Mouse (Mus musculus): Measurements from ENCODE around the gene Celsr3.

Celsr3 gene

DNA sequence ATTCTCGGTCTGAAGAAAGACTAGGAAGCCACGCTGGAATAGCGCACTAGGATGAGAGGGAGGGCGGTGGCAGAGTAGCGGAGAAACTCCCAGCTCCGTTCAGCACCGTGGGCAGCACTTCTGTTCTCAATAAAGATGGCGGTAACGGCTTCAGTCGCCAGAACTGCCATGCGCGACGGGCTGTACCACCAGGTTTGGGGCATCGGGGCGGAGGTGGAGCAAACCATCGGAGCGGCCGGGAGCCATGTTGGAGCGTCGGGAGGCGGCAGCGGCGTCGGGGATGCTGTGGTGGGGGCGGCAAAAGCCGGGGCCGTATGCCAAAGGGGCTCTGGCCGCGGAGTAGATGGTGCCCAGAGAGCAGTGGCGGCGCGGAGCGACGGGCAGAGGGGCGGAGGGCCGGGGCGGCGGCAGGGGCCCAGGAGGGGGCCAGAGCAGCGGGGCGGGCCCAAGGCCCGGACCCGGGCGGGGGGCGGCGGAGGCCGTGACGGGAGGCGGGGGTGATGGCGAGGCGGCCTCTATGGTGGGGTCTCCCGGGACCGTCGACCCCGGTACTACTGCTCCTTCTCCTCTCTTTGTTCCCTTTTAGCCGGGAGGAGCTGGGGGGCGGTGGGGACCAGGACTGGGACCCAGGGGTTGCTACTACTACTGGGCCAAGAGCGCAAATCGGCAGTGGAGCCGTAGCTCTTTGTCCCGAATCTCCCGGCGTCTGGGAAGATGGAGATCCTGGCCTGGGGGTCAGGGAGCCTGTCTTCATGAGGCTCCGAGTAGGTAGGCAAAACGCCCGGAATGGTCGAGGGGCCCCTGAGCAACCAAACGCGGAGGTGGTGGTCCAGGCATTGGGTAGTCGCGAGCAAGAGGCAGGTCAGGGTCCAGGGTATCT, at the start of gene Celsr3:
Gene Celsr3, plus strand, starts transcription at position 501 of the 880 bp plus-strand sequence.
- peak; percentile 95 to 96 for DNase-seq

DNA sequence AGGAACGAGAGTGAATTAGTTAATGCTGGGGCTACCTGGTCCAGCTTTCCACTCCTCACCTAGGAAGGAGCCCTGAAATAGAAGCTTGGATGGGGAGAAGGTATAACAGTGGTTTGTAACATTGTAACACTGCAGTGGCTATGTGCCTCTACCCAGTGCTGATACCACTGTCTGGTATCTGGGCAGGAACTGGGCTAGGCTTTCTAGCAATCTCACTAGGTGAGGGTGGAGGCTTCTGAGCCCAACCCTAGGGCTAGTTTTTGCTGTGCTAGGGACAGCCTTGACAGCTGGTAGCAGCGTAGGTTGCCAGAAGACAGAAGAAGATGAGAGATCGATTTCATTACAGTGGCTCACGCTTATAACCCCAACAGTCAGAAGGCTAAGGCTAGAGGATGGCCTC, 49.5 kb upstream of the Celsr3 start:
- no peak for DNase-seq

DNA sequence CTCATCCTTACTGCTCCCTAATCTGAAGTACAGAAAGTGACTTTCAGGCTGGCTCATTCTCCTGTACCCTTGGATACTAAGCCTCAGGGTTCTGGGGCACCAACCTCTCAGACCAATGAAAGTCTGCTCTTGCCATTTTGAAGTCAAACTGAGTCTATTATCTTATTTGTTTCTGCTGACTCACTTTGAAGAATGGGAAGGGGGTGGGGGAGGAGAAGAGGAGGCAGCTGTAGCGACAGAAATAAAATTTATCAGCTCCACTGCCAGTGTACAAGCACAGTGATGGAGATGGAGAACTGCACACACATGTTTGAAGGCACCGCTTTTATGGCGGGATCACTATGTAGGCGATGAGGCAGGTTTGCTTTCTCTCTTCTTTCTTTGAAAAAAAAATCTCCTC, 48.8 kb upstream of the Celsr3 start:
- DNase-seq = no peak

- no peak for DNase-seq
Observed at GRCm38 (mm10) chr9:108780959-108781358, 45.2 kb upstream of the Celsr3 start.

DNA sequence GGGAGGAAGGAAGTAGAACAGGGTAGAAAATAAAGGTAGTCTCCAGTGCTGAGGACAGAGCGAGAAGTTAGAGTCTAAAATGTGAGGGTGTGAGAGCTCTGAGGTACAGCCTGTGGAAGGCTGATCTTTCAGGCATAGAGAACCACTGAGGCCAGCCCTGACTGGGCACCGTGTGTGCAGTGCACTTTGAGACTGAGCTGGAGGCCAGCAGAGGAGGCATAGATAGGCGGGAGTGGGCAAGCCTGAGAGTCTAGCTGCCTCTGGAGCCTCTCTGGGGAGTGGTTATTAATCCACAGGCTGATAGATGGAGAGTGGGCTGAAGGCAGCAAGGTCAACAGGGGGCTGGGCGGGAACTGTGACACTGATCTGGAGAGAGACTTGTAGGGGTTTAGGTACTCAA, 44.2 kb upstream of the Celsr3 start:
- DNase-seq = no peak

- DNase-seq = peak; percentile 44 to 65
Observed at GRCm38 (mm10) chr9:108782836-108783547, 43.1 kb upstream of the Celsr3 start.

DNA sequence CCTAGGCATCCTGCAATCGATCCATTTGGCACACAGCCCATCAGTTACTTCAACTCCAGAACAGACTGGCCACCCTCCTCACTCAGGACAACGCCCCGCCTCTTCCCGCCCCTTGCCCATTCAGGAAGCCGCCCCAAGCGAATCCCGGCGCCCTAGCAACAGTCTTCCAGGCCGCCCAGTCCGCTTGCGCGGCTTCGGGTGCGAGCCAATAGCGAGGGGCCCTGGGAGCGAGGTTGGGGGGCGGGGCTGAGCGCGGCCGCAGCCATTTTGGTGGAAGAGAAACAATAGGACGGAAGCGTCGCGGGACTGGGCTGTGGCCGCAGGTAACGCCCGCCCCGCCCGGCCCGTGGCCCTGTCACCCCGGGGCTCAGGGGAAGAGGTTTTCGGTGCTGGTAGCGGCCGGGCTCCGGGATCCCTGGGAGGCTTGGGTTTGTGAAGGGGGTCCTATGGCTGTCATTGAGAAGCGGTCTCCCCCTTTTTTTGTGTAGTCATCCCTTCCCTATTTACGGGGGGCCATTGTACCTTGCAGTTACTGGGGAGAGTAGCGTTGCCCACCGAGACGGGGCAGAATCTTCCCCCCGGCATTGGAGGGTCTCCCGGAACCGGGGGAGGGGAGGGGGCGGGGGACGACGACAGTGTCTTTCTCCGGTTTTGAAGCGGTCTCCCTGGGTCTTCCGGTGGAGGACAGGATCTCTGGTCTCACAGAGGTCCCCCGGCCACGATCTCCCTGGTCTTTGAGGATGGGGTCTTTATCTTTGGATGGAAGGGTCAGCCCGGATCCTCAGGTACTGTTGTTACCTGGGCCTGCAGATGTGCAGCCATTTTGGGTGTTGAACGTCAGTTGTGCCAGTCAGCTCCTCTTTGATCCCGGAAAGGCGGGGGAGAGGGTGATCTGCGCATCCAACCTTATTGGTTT, 42.3 kb upstream of the Celsr3 start, which contains the start of gene Ip6k2:
Gene Ip6k2, plus strand, starts transcription at position 249 of the 916 bp plus-strand sequence.
- peak; percentile 98 to 99 for DNase-seq

DNA sequence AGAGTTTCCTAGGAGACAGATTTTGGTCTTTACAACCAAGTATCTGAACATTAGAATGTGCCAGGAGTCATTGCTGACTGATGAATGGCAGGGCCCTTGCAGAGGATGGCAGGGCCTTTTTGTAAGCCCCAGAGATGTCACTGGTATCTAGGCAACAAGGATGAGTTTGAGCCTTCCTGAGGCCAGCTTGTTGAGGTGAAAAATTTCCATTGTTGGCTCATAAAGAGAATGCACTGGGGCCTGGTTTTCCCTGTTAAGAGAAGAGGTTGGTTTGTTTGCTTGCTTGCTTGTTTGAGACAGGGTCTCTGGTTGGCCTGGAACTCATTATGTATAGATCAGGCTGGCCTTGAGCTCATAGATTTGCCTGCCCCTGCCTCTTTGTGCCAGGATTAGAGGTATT, 40.7 kb upstream of the Celsr3 start:
- DNase-seq = no peak

- no peak for DNase-seq
Observed at GRCm38 (mm10) chr9:108786494-108786893, 39.6 kb upstream of the Celsr3 start.

DNA sequence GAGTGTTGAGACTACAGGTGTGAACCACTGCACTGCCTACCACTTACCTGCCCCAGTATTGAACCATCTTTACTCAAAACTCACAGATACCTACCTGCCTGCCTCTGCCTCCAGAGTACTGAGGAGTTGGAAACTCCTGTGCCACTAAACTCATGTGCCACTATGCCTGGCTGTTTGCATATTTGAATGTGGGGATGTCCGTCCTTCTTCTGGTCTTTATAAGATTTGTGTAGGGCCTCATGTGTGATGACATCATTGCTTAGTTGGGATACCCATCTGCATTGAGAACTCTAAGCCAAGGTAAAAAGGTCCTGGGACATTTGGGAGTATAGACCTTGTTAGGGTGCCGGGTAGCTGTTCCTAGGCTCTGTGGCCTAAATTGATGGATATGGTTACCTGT, 39.0 kb upstream of the Celsr3 start:
- no peak for DNase-seq

- no peak for DNase-seq
Observed at GRCm38 (mm10) chr9:108788713-108789112, 37.4 kb upstream of the Celsr3 start.

DNA sequence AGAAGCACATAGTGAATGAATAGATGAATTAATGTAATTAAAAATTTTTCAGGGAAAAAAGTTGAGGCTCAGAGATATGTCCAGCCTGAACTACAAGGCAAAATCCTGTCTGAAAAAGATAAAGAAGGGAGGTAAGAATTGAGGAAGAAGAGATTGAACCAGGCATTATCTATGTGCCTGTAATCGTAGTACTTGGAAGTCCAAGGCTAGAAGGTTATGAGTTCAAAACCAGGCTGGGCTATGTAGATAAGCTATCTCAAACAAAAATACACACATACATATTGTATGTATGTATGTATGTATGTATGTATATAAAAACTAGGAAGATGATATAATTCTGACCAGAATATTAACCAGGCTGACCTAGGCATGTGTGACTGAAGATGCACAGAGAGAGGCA, 33.8 kb upstream of the Celsr3 start:
- DNase-seq = no peak

DNA sequence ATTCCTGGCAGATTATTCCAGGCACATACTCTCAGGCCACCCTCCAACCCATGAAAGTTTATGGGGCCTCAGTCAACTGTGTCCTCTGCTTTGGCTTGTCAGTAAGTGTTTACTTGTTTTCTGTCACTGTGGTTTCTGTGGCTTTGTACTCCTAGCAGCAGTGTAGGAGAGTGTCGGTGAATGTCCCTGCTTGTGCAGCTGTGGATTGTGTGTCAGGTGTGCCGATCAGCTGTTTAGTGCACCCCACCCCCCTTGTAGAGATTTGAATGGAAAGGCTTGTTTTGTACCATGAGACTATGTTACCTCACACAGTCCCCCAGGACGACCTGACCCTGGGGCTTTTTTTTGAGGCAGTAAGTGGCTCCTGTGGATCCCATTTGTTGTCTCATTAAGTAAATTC, 33.4 kb upstream of the Celsr3 start:
- no peak for DNase-seq

- DNase-seq = no peak
Observed at GRCm38 (mm10) chr9:108795281-108795680, 30.8 kb upstream of the Celsr3 start.

GRCm38 (mm10) chr9:108795762-108796161, 30.4 kb upstream of the Celsr3 start:
- DNase-seq = peak in 1 of 2 experiments; percentile 37

- no peak for DNase-seq
Observed at GRCm38 (mm10) chr9:108796351-108796981, 29.7 kb upstream of the Celsr3 start.

DNA sequence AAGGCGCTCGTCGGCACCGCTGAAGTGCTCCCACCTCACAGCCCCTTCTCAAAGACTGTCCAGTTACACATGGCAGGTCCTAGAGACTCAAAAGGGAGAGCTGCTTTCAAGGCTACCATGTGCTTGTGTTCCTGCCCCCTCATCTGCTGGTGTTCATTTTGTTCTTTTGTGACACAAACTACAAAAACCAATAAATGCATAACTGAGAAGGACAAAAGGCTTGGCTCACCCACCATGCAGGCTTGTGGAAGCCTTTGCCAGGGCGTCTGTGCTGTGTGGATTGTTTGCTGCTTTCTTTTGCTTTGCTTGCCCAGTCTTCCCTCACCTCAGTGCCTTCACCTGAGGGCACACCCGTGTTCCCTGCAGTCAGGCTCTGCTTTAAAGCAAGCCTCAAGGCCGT, 28.6 kb upstream of the Celsr3 start:
- no peak for DNase-seq

DNA sequence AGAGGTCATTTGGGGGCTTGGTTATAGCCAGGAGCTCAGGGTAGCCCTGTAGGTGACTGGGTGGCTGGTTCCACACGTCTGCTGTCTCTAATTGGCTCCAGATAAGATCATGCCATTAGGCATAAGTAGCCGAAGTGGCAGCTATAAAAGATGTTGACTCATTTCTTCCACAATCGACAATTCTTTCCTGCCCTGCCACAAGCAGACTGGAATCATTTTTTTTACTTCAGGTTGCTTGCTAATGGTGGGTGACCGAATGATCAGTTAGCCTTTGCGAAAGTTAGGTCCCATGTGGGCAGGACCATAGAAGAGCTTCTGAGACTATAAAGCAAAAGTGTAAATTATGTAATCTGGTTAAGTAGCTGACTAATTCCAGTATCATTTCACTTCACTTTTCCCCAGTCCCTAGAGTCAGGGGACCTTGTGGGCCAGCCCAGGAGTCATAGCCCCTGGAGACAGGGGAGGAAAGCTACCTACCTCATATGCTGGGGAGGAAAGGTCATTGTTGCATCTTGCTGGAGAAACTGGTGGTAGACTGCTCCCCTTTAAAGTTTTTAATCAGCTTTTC, 27.5 kb upstream of the Celsr3 start:
- DNase-seq = no peak

DNA sequence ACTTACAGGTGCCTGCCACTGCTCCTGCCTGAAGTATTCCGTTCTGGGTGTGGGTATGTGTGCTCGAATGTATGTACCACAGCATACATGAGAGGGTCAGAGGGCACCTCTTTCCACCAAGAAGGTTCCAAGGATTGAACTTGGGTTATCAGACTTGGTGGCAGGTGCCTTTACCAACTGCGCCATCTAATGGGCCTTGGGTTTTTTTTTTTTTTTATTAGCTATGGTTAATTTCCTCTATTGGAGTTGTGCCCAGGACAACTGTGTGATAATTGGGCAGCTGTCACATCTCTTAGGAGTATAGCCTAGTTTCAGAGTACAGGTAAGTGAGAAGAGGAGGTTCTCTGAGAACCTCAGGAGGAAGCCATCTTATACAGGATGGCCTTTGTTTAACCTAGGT, 26.6 kb upstream of the Celsr3 start:
- peak in 1 of 2 experiments; percentile 38 for DNase-seq

DNA sequence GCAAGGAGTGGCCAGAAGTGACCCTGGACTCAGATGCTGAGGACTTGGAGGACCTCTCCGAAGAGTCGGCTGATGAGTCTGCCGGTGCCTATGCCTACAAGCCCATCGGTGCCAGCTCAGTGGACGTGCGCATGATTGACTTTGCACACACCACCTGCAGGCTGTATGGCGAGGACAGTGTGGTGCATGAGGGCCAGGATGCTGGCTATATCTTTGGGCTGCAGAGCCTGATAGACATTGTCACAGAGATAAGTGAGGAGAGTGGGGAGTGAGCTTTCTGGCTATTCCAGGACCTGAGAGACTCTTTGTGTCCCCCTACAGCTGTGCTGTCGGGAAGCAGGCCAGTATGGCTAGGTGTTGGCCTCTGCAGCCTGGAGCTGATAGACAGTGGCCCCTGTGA, 20.4 kb upstream of the Celsr3 start:
- no peak for DNase-seq

- DNase-seq = no peak
Observed at GRCm38 (mm10) chr9:108806379-108806778, 19.7 kb upstream of the Celsr3 start.

DNA sequence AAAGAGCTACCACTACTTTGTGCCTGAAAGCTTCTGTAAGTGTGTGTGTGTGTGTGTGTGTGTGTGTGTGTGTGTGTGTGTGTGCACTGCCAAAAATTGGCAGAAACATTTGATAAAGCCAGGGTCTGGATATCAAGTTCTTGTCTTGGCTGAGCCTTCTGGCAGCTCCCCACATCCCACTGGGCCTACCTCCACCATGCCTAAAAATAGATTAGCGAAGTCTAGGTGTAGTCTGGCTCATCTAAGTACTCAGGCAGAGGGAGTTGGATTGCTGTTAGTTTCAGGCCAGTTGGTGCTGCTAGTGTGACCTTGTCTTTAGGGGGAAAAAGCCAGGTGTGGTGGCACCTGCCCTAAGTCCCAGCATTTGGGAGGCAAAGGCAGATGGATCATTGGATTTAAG, 19.3 kb upstream of the Celsr3 start:
- peak; percentile 80 to 87 for DNase-seq
